13 mouse cellular contexts compared by ENCODE assay signal in the genomic region with DNA sequence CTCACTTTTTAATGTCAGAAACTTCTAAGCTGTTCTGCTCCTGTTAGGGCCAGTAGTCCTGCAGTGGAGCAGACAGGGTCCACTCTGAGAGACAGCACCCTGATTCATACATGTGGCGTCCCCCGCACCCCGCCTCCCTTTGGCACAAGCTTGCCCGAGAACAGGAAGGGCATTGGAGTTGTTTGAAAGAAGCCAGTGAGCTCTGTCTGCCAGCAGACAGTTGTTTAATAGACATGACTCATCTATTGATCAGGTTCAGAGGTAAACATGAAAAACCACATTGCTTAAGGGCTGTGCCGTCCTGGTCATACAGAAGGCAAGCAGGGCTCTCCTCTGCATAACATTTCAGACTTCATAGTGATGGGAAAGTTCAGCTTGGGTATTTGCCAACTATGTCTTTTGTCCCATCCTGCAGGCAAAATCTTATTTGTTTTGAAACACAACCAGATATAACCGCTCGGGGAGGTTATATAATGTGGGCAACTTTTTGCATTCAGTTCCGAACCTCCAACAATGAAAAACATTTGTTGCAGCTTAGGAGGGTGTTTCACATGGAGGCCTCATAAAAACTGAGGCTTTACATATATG. TPM values are rescaled to one million over a fixed set of nuclear protein-coding genes. Genes with fewer than 3 reads are reported as not detected.
DNase-seq lines count a peak whose midpoint lies in the region; ATAC-seq and TF ChIP-seq lines count a peak whose summit lies in the region.
"Had no signal": no experiment of that assay in that cellular context is flagged by ENCODE, and none has a peak within 500 bp of the region (broad histone marks: within the 10 kb centered on the region; RNA-seq: fewer than 3 reads in every experiment).

No protein-coding gene starts in this region.

- peak; percentile 78 for TF ChIP-seq EP300 in liver, postnatal 0 days (IDR thresholded peaks at IDR 0.05; ENCODE audit: low read depth)

- H3K9me3 ChIP-seq in forebrain, embryonic 13.5 days (replicated peaks) = no peaks in the 10 kb centered on the region
- H3K9me3 ChIP-seq in forebrain, embryonic 12.5 days = no peaks in the 10 kb centered on the region
- H3K9me3 ChIP-seq in liver, postnatal 0 days (ENCODE audit: low read length) = no peaks in the 10 kb centered on the region
- no peaks in the 10 kb centered on the region for H3K9me3 ChIP-seq in liver, embryonic 11.5 days (ENCODE audit: control insufficient read depth, low read length)
- H3K9me3 ChIP-seq: embryonic facial prominence, embryonic 12.5 days; limb, embryonic 12.5 days; stomach, embryonic 15.5 days had no signal

- H3K27me3 ChIP-seq in forebrain, embryonic 13.5 days = no peaks in the 10 kb centered on the region
- no peaks in the 10 kb centered on the region for H3K27me3 ChIP-seq in forebrain, embryonic 12.5 days
- no peaks in the 10 kb centered on the region for H3K27me3 ChIP-seq in liver, postnatal 0 days (ENCODE audit: insufficient read depth, low read length)
- H3K27me3 ChIP-seq in liver, embryonic 11.5 days (replicated peaks; ENCODE audit: control insufficient read depth, insufficient read depth, low read length) = no peaks in the 10 kb centered on the region
- H3K27me3 ChIP-seq: embryonic facial prominence, embryonic 12.5 days; limb, embryonic 12.5 days; Patski; stomach, embryonic 15.5 days had no signal

- H3K36me3 ChIP-seq in forebrain, embryonic 13.5 days (ENCODE audit: poor library complexity, severe bottlenecking) = peaks cover 95% of the 10 kb centered on the region
- H3K36me3 ChIP-seq in forebrain, embryonic 12.5 days (replicated peaks) = peaks cover 94% of the 10 kb centered on the region
- peaks cover 46% of the 10 kb centered on the region for H3K36me3 ChIP-seq in liver, postnatal 0 days (replicated peaks; ENCODE audit: insufficient read depth, low read length)
- H3K36me3 ChIP-seq in liver, embryonic 11.5 days (ENCODE audit: control insufficient read depth, insufficient read depth, low read length) = peaks cover 5% of the 10 kb centered on the region

- no peak overlapping the region for H3K4me2 ChIP-seq in forebrain, embryonic 13.5 days
- H3K4me2 ChIP-seq in forebrain, embryonic 12.5 days = no peak overlapping the region
- no peak overlapping the region for H3K4me2 ChIP-seq in liver, postnatal 0 days (ENCODE audit: low read depth, low read length)
- no peak overlapping the region for H3K4me2 ChIP-seq in liver, embryonic 11.5 days
- H3K4me2 ChIP-seq: embryonic facial prominence, embryonic 12.5 days; limb, embryonic 12.5 days; stomach, embryonic 15.5 days had no signal

- WGBS in forebrain, embryonic 13.5 days = 82% methylated on average over 8 of the region's 8 CpGs
- WGBS in forebrain, embryonic 12.5 days = 86% methylated on average over 8 of the region's 8 CpGs
- 57% methylated on average over 8 of the region's 8 CpGs for WGBS in liver, postnatal 0 days (ENCODE audit: insufficient replicate concordance)
- 83% methylated on average over 8 of the region's 8 CpGs for WGBS in liver, embryonic 11.5 days

- no peak overlapping the region for H3K9ac ChIP-seq in forebrain, embryonic 13.5 days
- no peak overlapping the region for H3K9ac ChIP-seq in forebrain, embryonic 12.5 days
- H3K9ac ChIP-seq in liver, postnatal 0 days (replicated peaks) = no peak overlapping the region
- no peak overlapping the region for H3K9ac ChIP-seq in liver, embryonic 11.5 days (ENCODE audit: low read depth, low read length)
- H3K9ac ChIP-seq: embryonic facial prominence, embryonic 12.5 days; limb, embryonic 12.5 days; stomach, embryonic 15.5 days had no signal

- H3K27ac ChIP-seq in forebrain, embryonic 13.5 days = no peak overlapping the region
- H3K27ac ChIP-seq in forebrain, embryonic 12.5 days = no peak overlapping the region
- peak overlapping the region; percentile 76 for H3K27ac ChIP-seq in liver, postnatal 0 days (ENCODE audit: low read depth)
- no peak overlapping the region for H3K27ac ChIP-seq in liver, embryonic 11.5 days (ENCODE audit: low read depth, low read length)
- H3K27ac ChIP-seq: embryonic facial prominence, embryonic 12.5 days; limb, embryonic 12.5 days; stomach, embryonic 15.5 days had no signal

- DNase-seq in liver, postnatal 0 days = peak; percentile 68
- no peak for DNase-seq in liver, embryonic 11.5 days (ENCODE audit: low spot score)
- DNase-seq in Muller cell, postnatal 12 days (ENCODE audit: inconsistent ontology term) = peak; percentile 96
- peak; percentile 73 for DNase-seq in lung, postnatal 10 days
- no peak for DNase-seq in frontal cortex, postnatal 10 days (ENCODE audit: low spot score in 2 of 2)
- no peak for DNase-seq in heart, postnatal 36 days
- DNase-seq: kidney, adult 8-10 months had no signal

- H3K4me3 ChIP-seq in forebrain, embryonic 13.5 days = no peak overlapping the region
- no peak overlapping the region for H3K4me3 ChIP-seq in forebrain, embryonic 12.5 days (replicated peaks)
- H3K4me3 ChIP-seq in liver, postnatal 0 days (ENCODE audit: low read depth, low read length) = no peak overlapping the region
- H3K4me3 ChIP-seq in liver, embryonic 11.5 days (ENCODE audit: low read depth, low read length) = no peak overlapping the region
- H3K4me3 ChIP-seq: embryonic facial prominence, embryonic 12.5 days; limb, embryonic 12.5 days; stomach, embryonic 15.5 days had no signal

- peak; percentile 36; the same call in 1 of the 2 replicates for ATAC-seq in forebrain, embryonic 13.5 days
- ATAC-seq in forebrain, embryonic 12.5 days (ENCODE audit: low FRiP score) = no peak
- ATAC-seq in liver, postnatal 0 days = peak; percentile 94
- no peak for ATAC-seq in liver, embryonic 11.5 days (replicated peaks; ENCODE audit: low FRiP score)
- ATAC-seq: Patski had no signal

- TF ChIP-seq CTCF in liver, postnatal 0 days (IDR thresholded peaks at IDR 0.05; ENCODE audit: low read depth) = no peak

- H3K4me1 ChIP-seq in forebrain, embryonic 13.5 days = no peaks in the 10 kb centered on the region
- H3K4me1 ChIP-seq in forebrain, embryonic 12.5 days = no peaks in the 10 kb centered on the region
- peaks cover 6% of the 10 kb centered on the region for H3K4me1 ChIP-seq in liver, postnatal 0 days (ENCODE audit: insufficient read depth)
- H3K4me1 ChIP-seq in liver, embryonic 11.5 days (replicated peaks; ENCODE audit: control insufficient read depth, insufficient read depth, low read length) = no peaks in the 10 kb centered on the region
- H3K4me1 ChIP-seq: embryonic facial prominence, embryonic 12.5 days; limb, embryonic 12.5 days; stomach, embryonic 15.5 days had no signal

- intact Hi-C loops in heart, postnatal 36 days (cut with DNase I) = no loop called here

RNA-seq across cellular contexts. Expression of a gene that starts 36.4 kb away (rescaled TPM):
- 54.2 and 61.3 TPM in 2 replicates for polyA plus RNA-seq in forebrain, embryonic 13.5 days (2015; fragmentation: Nextera tagmentation; extraction: Ambion mirVana)
- 88.7 and 89.2 TPM in 2 replicates for polyA plus RNA-seq in forebrain, embryonic 12.5 days (2016; fragmentation: Nextera tagmentation; extraction: Ambion mirVana)
- 5.5 and 6.6 TPM in 2 replicates for polyA plus RNA-seq in liver, postnatal 0 days (2015; fragmentation: Nextera tagmentation; extraction: Ambion mirVana)
- polyA plus RNA-seq in liver, embryonic 11.5 days (2014; fragmentation: Nextera tagmentation; extraction: Ambion mirVana) = 24.8 and 25.0 TPM in 2 replicates
- total RNA-seq in heart, postnatal 36 days (2021) = 10 to 100 TPM; 12.2 to 14.0 TPM

Comparison
In these comparisons a context has a peak if more than half of its experiments do, and no peak if none do; other contexts are left out.
1. ATAC-seq: peak in forebrain, embryonic 13.5 days (single experiment) and liver, postnatal 0 days (single experiment); none in forebrain, embryonic 12.5 days (single experiment) and liver, embryonic 11.5 days (single experiment).
2. DNase-seq: peak in liver, postnatal 0 days (single experiment), Muller cell, postnatal 12 days (single experiment) and lung, postnatal 10 days (single experiment); none in liver, embryonic 11.5 days (single experiment), frontal cortex, postnatal 10 days (0 of 2) and heart, postnatal 36 days (0 of 2).